Mouse (Mus musculus) cerebellum, postnatal 10 days (tissue): Measurements from ENCODE around the gene Atp6ap1l.
"Not testable (repeated sequence)": the region's sequence is repeated elsewhere in the genome, so short reads cannot be mapped to it uniquely, and the experiment has no call there.

Source experiments
- DNase-seq, 2 experiments: peaks; one replicate each; pipeline ENCODE4 v3.0.0; 2021; ENCODE audit warnings: mixed read lengths in 2 of 2

The Atp6ap1l gene

DNA sequence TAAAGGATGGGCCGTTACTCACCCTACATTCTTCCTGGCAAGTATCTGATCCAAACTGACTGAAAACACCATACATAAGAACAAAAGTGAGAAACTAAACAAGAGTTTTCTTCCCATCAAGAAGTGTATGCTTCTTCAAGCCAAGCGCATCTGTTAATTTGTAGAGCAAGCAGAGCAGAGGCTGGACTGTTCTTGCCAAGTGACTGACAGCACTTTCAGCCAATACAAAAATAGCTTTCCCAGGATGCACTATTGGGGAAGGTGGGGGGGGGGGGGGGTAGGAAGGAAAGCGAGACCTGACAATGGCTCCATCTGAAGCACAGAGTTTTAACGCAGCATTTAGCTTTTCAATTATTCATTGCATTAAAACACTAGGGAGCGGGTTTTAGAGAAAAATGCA, at the start of gene Atp6ap1l:
Gene Atp6ap1l (minus strand): TSS at position 180 of the 400 bp plus-strand sequence.
- no peak for DNase-seq

DNA sequence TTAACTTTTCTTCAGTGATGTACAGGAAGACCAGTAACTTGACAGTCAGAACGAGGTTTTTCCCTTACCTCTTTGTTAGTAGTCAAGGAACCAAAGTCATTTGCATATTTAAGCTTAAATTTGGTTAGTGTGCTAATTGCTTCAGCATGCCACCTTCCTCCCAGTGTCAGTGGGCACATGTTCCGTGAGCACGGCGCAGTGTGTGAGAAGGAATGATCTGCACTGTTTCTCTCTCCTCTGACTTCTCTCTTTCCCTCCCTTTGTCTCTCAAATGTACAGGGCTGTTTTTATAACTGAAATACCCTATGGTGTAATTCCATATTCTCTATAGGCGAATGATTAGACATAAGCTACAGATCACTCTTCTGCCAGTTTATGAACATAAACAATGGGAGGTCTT, 34.4 kb upstream of the Atp6ap1l start:
- no peak for DNase-seq

DNA sequence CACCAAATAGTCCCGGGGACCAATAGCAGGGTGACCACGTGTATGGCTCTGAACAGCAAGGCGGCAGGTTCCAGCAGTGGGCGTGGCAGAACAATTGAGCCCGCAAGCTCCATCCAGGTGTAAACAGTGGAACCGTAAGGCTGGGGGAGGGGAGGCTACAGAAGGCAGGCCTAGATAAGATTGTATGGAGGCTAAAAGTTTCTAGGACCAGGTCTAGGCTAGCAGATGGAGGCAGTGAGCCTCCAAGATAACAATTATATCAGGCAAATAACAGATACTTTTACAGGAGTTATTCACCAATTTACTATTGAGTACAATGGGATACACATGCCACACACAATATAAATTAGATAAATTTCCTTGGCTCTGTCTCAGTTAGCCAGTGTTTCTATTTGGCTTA, 34.0 kb upstream of the Atp6ap1l start:
- no peak for DNase-seq

DNA sequence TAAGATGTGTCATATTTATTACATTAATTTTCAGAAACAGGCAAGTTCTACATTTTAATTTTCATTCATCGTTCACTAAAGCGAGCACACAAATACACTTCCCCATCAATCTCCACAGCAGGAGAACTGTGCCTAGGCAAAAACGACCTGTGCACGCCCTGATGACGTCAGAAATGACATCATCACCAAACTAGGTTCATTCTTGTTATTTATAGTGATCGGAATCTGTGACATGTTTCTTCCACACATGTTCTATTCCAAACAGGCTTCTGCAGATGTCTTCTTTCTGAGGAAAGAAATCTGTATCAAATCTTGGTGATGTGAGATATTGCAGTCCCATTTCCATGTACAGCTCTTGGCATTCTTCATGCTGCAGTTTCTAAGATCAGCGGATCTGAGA, 30.7 kb upstream of the Atp6ap1l start:
- DNase-seq = no peak

DNA sequence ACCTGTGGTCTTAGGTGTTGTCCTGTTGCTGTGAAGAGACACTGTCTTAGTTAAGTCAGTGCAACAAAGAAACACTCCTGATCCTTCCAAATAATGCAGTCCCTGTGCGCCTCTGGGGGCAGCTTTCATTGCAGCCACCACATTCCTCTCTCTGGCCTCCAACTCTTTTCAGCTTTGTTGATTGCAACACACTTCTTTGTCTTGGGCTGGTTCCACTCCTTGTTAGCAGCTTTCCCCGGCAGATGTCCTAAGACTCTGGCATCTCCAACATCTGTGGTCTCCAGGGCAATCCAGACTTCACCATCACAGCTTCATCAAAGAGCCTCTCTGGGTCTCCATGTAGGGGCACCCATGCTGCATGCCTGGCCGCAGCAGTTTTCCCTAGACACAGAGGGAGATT, 28.1 kb upstream of the Atp6ap1l start:
- DNase-seq = no peak

DNA sequence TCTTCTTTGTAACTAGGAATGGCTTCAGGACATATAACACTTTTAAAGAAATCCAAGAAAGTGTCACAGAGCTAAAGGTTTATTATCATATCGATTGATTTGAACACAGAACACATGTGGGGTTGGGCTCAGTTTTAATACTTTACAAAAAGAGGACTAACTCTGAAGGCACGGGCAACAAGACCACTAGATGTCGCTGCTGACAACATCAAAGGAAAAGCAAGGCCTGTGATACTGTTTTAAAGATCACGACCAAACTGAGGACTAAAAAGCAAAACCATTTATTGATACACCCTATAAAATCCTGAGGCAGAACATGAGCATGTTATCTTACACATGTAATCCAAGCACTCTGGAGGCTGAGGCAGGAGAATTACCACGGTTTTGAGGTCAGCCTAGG, 24.7 kb upstream of the Atp6ap1l start:
- peak; percentile 81 to 89 for DNase-seq

DNA sequence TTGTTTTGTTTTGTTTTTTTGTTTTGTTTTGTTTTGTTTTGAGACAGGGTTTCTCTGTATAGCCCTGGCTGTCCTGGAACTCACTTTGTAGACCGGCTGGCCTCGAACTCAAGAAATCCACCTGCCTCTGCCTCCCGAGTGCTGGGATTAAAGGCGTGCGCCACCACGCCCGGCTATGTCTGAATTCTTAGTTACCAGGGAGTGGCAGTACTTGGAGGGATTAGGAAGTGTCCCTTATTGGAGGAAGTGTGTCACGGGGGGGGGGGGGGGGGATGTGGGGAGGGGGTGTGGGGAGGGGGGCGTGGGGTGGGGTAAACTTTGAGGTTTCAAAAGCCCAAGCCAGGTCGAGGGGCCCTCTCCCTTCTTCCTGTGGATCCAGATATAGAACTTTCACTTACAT, 23.1 kb upstream of the Atp6ap1l start:
- not testable (repeated sequence) for DNase-seq

DNA sequence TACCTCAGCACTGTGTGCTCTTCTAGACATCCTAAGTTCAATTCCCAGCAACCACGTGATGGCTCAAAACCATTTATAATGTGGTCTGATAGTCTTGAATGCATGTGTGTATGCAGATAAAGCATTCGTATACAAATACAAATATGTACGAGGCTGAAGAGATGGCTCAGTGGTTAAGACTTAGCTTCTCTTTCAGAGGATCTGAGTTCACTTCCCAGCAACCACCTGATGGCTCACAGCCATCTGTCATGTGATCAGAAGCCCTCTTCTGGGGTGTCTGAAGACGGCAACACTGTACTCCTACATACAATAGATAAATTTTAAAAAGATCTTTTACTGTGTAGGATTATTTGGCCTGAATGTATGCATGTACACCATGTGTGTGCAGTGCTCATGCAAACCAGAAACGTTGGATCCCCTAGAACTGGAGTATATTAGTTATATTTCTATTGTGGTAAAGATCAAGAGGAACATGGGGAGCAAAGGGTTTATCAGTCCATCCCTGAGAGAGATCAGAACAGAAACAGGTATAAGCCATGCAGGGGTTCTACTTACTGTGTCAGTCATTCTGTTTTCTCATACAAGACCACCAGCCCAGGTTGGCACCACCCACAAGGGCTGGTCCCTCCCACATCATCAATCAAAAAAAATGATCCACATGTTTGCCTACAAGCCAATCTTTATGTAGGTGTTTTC, 21.9 kb upstream of the Atp6ap1l start:
- no peak for DNase-seq

DNA sequence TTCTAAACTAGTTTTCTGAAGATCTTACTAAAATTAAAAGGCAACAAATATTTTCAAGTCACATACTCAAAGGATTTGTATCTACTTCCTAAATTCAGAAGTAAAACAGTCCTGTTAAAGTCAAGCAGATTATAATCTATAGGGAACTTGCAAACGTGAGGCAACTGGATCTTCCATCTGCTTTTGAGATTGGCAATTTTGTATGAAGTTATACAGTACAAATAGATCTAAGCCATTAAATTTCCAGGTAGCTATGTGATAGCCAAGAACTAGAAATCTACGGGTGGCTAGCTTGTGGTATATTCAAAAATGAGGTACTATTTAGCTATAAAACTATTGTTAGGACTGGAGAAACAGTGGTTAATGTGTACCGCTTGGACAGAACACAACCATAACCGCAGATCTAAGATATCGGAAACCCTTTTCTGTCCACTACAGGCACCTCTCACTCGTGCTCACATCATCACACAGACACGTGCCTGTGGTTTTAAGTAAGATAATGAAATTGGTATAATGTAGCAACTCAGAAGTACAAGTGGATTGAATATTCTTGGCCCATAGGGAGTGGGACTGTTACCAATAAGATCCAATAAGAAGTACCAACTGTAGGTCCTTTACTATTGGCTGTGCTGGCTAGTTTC, 21.1 kb upstream of the Atp6ap1l start:
- no peak for DNase-seq

DNA sequence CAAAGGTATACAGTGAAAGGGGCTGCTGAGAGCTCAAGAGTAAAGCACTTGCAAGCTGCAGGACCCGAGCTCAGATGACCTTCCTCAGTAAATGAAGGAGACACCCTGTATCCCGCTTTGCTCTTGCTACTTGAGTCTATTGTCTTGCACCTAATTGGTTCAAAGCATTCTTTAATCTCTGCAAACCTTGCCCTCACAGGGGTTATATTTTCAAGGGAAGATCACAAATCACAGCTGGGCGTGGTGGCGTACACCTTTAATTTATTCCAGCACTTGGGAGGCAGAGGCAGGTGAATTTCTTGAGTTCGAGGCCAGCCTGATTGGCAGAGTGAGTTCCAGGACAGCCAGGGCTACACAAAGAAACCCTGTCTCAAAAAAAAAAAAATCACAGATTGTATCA, 20.0 kb upstream of the Atp6ap1l start:
- DNase-seq = no peak

DNA sequence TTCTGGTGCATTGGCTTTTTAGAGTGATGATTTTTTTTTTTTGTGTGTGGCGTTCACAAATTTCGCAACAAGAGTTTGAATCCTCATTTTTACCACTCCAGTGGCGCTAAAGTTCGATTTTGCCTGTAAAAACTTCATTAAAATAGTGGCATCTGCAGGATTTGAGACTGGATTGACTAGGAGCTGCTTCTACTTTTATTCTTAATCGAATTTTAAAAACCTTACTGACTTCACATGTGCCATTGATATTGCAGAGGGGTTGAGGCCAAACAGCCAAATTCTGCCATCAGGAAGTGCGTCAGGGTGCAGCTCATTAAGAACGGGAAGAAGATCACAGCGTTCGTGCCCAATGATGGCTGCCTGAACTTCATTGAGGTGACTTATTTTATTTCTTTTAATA, 18.9 kb upstream of the Atp6ap1l start:
- DNase-seq = no peak

DNA sequence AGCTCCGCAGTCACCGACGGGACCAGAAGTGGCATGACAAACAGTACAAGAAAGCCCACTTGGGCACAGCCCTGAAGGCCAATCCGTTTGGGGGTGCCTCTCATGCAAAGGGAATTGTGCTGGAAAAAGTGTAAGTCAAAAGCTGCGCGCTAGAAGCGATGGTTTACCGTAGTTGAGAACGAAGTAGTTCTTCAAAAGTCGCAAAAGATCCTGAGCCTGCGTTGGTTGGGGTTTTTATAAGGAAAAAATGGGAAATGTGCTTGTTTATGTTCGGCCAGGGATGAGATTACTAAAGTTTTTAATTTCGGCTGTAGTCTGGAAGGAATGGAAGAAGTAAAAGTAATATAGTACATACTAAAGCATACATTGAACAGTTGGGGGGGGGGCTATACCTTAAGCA, 18.5 kb upstream of the Atp6ap1l start:
- DNase-seq = not testable (repeated sequence)

DNA sequence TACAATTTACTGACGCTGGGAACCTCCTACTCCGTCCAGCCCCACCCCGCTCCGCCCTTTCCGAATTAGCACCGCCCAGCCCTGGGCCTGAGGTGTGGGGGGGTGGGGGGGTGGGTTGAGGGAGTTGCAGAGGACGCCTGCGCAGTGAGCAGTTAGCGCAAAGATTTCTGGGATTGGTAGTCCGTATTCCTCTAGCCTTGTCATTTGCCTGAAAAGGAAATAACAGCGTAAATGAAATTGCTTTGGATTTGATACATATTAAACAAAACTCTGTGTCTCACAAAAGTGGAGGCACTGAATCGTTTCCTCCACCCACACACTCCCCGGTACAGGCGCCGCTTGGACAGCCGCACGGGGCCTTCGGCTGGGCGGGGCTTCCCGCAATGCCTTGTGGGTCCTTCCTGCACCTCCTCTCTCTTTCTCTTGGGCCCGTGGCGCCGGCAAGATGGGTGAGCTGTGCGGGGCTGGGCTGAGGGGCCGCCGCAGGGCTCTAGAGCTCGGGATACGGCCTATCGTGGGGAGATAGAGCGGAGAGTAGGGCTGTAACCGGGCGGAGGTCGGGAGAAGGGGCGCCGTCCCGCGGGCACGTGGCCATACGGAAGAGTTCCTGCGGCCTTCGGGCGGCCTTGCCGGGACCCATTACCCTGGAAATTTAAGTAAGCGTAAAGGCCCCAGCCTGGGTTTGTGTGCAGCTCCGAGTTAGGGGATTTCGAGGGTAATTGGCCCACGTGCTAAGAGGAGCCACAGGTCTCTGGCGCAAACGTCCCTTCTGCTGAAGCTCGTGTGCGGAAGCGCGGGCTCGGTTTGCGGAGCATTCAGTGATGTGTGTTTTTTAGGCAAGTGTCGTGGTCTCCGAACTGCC, 17.8 kb upstream of the Atp6ap1l start, which contains the start of gene Rps23:
Gene Rps23 (plus strand): TSS at position 208 of the 862 bp plus-strand sequence.
- DNase-seq = peak; percentile 93 to 95

DNA sequence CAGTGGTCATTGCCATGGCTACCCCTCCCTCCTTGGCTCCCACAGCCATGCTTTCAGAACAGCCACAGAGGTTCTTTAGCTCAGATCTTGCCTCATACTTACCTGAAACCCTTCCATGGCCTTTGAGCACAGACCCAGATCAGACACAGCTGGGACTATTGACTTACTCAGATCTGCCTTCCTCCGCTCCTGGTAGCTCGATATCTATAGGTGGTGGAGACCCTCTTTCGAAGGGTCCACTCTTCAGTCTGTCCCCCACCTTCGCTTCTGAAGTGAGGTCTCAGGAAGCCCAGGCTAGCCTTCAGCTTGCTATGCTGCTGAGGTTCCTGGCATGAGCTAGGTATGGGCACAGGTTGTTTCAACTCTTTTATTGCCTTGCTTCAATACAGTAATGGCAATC, 9.6 kb upstream of the Atp6ap1l start:
- DNase-seq = no peak

DNA sequence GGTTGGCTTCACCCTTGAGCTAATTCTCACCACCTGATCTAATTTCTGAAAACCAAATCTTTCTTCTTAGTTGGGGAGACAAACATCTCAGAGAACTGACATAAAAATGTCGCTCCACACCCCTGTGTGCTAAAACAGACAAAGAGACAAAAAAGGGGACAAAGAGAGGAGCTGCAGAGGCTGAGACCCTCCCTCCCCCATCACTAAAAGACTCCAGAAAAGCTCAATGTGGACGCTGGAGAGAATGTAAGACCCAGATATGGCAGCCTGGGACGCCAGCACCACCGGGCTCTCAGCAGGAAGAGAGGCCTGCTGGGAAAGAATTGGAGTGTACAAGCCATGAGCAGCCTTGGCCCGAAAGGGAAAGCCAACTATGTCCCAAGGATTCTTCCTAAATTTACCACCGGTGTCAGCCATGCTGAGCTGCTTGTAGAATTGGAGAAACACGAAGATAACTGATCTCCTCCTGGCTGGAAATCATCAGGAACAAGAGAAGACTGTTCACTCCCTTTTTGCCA, 8.6 kb upstream of the Atp6ap1l start:
- peak in 1 of 2 experiments; percentile 6 for DNase-seq

DNA sequence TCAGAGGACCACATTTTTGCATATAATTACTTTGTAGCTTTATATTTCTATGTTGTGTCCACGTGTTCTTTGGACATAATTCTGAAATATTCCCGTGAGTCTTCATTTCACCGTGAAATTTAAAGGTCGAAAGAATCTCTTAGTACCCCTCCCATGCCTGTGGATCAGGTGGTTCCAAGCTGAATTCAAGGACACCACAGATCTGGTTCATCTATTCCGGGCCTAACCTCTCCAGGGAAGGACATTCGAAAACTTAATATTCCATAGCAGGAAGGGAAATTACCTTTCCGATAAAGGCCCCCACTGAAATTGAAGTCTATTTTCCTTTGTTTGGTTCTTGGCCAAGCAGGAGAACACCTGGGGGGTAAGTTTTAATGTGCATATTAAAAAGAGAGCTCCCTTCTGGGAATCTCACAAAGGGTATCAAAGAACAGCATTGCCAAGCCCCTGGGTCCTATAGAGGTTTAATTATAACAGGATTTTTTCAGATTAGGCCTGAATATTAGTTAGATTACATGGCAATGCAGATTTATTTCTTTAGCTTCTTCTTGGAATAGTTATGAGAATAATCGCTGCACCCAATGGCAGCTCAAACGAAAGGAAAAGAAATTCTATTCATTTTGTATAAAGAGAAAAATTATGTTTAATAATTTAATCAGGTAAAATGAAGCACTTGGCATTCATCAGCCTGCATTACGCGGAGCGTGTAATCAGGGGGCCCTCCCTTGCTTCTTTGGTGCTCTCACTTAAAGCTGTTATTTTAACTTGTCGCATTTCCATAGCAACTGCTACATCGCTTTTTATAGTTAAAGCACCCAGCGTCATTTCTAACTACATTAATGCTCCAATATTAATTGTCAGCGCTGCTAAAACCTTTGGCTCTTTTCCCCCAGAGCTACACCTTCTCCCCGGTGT, 7.9 kb upstream of the Atp6ap1l start:
- peak in 1 of 2 experiments; percentile 13 for DNase-seq

DNA sequence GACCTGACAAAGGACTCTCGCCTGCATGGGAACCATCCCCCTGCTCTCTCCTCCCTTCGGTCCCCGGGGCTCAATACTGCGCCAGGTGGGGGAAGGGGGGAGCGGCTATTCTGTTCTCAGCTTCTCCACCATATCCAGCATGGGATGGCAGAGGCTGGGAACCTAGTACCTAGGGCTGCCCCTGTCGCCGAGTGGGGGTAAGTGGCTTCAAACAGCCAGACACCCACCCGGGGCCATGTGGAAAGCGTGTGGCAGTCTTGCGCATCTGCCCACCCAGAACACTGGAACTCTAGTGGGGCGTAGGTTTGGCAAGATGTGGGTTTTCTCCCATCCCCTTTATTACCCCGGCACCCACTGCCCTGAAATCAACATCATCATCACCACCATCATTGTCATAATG, 2.2 kb upstream of the Atp6ap1l start:
- DNase-seq = no peak

DNA sequence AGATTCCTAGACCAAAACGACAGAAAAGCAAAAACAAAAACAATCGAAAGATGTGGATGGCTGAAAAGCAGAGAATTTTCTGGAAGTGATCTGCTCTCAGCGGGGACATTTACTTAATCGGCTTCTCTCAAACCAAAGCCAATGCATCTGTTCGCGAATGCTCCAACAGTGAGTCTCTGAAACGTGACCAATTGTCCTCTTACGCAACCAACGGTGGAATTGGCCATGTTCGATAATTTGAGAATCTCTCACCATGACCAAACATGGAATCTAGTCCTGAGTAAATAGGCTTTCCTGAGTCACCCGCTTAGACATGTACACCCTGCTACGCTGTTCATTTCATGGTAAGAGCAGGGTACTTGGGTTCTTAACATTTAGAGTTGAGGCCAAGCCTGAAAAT, 8.3 kb downstream of the Atp6ap1l start:
- peak; percentile 30 to 41 for DNase-seq

DNA sequence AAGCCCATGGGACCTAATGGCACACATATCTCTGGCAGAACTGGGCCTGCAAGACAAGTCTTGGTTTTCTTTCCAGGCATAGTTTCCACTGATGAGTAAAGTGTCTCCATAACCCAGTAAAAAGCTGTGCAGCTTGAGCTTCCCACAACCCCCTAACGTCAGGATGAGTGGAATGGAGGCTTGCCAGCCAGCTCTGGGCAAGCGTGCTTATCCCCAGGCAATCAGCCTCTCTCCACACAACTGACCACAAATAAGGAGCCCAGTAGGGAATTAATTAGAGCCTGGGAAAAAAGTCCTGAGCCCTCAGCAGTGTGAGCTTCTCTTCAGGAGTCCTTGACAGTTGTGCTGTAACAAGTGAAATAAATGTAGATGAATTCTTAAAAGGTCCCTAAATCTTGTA, 9.1 kb downstream of the Atp6ap1l start:
- peak; percentile 86 to 92 for DNase-seq

DNA sequence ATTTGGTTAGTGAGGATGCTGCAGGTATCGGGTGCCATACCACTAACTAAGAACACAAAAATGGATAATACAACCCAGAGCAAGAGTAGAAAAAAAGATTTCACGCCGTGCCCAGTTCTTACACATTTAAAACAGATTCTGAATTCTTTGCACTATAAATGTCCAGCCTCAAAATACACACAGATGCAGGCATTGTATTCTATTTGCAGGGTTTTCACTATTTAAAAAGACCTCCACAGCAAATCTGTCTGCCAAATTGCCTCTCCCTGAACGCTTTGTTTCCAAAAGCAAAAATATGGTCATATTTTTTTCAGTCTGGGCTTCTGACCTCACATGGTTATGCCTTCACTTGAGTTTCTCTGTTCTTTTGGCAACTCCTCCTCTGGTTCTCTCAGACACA, 10.3 kb downstream of the Atp6ap1l start:
- DNase-seq = no peak

DNA sequence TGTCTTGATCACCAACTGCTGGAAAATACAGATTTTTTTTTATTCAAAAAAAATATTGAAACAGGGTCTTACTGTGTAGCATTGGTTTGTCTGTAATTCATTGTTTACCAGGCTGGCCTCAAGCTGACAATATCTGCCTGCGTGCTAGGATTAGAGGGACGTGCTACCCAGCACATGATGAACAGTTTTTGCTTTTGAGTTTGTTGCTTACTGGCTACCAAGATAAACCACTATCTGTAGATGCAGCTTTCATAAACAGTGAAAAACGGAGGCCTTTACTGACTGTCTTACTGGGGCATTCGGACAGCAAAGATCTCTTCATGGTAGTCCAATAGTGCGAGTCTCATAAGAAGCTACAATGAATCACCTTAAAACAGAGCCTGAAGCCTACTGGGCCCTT, 15.0 kb downstream of the Atp6ap1l start:
- DNase-seq = no peak

DNA sequence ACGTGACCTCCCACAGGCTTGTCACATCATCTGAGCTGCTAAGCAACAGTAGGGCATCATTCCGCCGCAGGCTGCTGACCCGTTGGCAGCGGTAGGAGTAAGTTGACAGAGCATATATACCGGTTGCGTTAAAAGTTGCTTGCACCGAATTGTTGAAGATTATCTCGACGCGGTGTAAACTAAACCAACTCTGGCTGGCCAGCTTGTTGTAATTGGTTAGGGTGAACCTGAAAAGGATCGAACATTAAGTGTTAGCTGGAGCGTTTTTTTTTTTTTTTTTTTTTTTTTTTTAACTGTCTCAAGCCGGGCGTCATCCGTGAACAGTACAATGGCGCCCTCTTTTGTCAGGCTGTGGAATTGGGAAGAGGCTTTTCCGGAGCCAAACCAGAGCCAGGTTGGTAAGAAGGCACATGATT, 18.6 kb downstream of the Atp6ap1l start:
- DNase-seq = peak; percentile 84 to 88
